Mouse (Mus musculus): ENCODE data around the gene Ddx31. TPM values are rescaled to one million over a fixed set of nuclear protein-coding genes. Genes with fewer than 3 reads are reported as not detected.

Ddx31 gene
- polyA plus RNA-seq, 1 experiment: 27.0 TPM

GRCm38 (mm10) chr2:28836181-28836940, 3.8 kb upstream of the Ddx31 start:
- Histone ChIP-seq H3K27me3 (ENCODE audit: control insufficient read depth, insufficient read depth, low read length, poor library complexity, severe bottlenecking) (no peaks in the 10 kb centered on the region), H3K4me3 (ENCODE audit: low read depth, low read length) (no peak overlapping the region), H3K9ac (ENCODE audit: low read depth, poor library complexity, severe bottlenecking) (no peak overlapping the region), H3K4me1 (ENCODE audit: control insufficient read depth, insufficient read depth, low read length) (no peaks in the 10 kb centered on the region), H3K36me3 (ENCODE audit: control insufficient read depth, insufficient read depth, low read length, poor library complexity, severe bottlenecking) (peaks cover 45% of the 10 kb centered on the region), H3K9me3 (replicated peaks; ENCODE audit: control insufficient read depth, insufficient read depth, low read length, poor library complexity, severe bottlenecking) (no peaks in the 10 kb centered on the region), H3K27ac (ENCODE audit: insufficient read depth, low read length) (no peak overlapping the region)
- TF ChIP-seq POLR2A (IDR thresholded peaks at IDR 0.05; ENCODE audit: insufficient read depth, low read length) (no peak), CTCF (IDR thresholded peaks at IDR 0.05; ENCODE audit: low read depth, low read length) (no peak)

DNA sequence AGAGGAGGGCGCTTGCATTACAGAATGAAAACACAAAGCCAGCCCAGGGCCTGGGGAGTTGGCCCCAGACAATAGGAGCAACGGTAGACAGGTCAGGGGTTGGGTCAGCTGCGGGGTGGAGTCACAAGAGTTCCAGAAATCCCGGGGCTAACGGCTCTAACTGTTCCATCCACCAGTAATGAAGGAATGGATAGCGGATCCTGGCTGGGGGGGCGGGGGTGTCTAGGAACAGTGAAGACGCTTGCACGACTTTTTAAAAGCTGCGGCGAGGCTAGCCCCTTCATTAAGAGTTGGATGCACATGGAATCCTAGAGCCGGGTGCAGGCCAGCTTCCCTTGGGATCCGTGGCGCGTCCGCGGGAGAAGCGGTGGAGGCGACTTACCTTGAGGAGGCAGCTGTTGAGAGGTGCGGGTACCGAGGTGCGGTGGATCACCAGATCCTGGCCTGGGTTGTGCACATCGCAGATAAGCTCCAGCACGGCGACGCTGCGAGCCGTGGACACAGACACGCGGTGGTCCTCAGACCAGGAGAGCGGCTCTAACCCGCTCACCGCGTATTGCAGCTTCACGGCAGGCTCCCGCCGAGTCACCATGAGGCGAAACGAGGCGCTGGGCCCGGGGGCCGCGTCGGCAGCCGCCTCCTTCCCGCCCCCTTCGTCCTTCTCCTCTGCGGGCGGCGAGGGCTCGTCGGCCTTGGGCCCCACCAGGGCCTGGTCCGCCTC, 545 bp upstream of the Ddx31 start:
- H3K4me3 ChIP-seq (ENCODE audit: low read depth, low read length): peak overlapping the region; percentile 84
- no peaks in the 10 kb centered on the region for H3K27me3 ChIP-seq (ENCODE audit: control insufficient read depth, insufficient read depth, low read length, poor library complexity, severe bottlenecking)
- H3K4me1 ChIP-seq (ENCODE audit: control insufficient read depth, insufficient read depth, low read length): no peaks in the 10 kb centered on the region
- H3K9ac ChIP-seq (ENCODE audit: low read depth, poor library complexity, severe bottlenecking): peak overlapping the region; percentile 79
- peak overlapping the region; percentile 73 for H3K27ac ChIP-seq (ENCODE audit: insufficient read depth, low read length)
- no peaks in the 10 kb centered on the region for H3K9me3 ChIP-seq (replicated peaks; ENCODE audit: control insufficient read depth, insufficient read depth, low read length, poor library complexity, severe bottlenecking)
- peaks cover 20% of the 10 kb centered on the region for H3K36me3 ChIP-seq (ENCODE audit: control insufficient read depth, insufficient read depth, low read length, poor library complexity, severe bottlenecking)
- no peak for TF ChIP-seq POLR2A (IDR thresholded peaks at IDR 0.05; ENCODE audit: insufficient read depth, low read length)
- TF ChIP-seq CTCF (IDR thresholded peaks at IDR 0.05; ENCODE audit: low read depth, low read length): no peak
- peak; percentile 80; the same call in 1 of the 2 replicates for TF ChIP-seq EP300 (IDR thresholded peaks at IDR 0.05; ENCODE audit: insufficient read depth, low read depth, low read length)

GRCm38 (mm10) chr2:28842042-28842441, 1.8 kb downstream of the Ddx31 start:
- H3K9me3 ChIP-seq (replicated peaks; ENCODE audit: control insufficient read depth, insufficient read depth, low read length, poor library complexity, severe bottlenecking): no peaks in the 10 kb centered on the region
- no peak overlapping the region for H3K27ac ChIP-seq (ENCODE audit: insufficient read depth, low read length)
- H3K9ac ChIP-seq (ENCODE audit: low read depth, poor library complexity, severe bottlenecking): no peak overlapping the region
- H3K4me3 ChIP-seq (ENCODE audit: low read depth, low read length): no peak overlapping the region
- H3K36me3 ChIP-seq (ENCODE audit: control insufficient read depth, insufficient read depth, low read length, poor library complexity, severe bottlenecking): peaks cover 19% of the 10 kb centered on the region
- no peaks in the 10 kb centered on the region for H3K4me1 ChIP-seq (ENCODE audit: control insufficient read depth, insufficient read depth, low read length)
- no peaks in the 10 kb centered on the region for H3K27me3 ChIP-seq (ENCODE audit: control insufficient read depth, insufficient read depth, low read length, poor library complexity, severe bottlenecking)
- TF ChIP-seq CTCF (IDR thresholded peaks at IDR 0.05; ENCODE audit: low read depth, low read length) (no peak), POLR2A (IDR thresholded peaks at IDR 0.05; ENCODE audit: insufficient read depth, low read length) (no peak), EP300 (IDR thresholded peaks at IDR 0.05; ENCODE audit: insufficient read depth, low read depth, low read length) (no peak)

GRCm38 (mm10) chr2:28848879-28849278, 8.7 kb downstream of the Ddx31 start:
- Histone ChIP-seq H3K36me3 (ENCODE audit: control insufficient read depth, insufficient read depth, low read length, poor library complexity, severe bottlenecking) (peaks cover 47% of the 10 kb centered on the region), H3K4me3 (ENCODE audit: low read depth, low read length) (no peak overlapping the region), H3K4me1 (ENCODE audit: control insufficient read depth, insufficient read depth, low read length) (no peaks in the 10 kb centered on the region), H3K27ac (ENCODE audit: insufficient read depth, low read length) (no peak overlapping the region), H3K9me3 (replicated peaks; ENCODE audit: control insufficient read depth, insufficient read depth, low read length, poor library complexity, severe bottlenecking) (no peaks in the 10 kb centered on the region), H3K27me3 (ENCODE audit: control insufficient read depth, insufficient read depth, low read length, poor library complexity, severe bottlenecking) (no peaks in the 10 kb centered on the region), H3K9ac (ENCODE audit: low read depth, poor library complexity, severe bottlenecking) (no peak overlapping the region)
- TF ChIP-seq EP300 (IDR thresholded peaks at IDR 0.05; ENCODE audit: insufficient read depth, low read depth, low read length): no peak
- no peak for TF ChIP-seq POLR2A (IDR thresholded peaks at IDR 0.05; ENCODE audit: insufficient read depth, low read length)
- TF ChIP-seq CTCF (IDR thresholded peaks at IDR 0.05; ENCODE audit: low read depth, low read length): no peak

DNA sequence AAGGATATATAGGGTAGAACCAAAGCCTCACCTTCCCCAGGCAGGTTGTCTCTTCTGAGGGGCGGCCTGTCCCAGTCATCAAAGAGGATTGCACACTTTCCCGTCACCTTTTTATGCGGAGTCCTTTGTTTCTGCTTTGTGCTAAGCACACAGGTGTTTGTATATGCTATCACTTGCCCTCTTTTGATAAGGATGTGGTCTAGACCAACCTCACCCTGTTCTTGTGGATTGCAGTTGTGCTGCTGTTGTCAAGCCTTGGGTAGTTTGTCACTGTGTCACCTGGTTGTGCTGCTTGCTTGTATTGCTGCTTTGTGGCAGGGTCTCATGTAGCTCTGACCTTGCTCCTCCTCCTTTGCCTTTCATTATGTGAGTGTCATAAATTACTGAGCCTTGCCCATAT, 12.4 kb downstream of the Ddx31 start:
- Histone ChIP-seq H3K36me3 (ENCODE audit: control insufficient read depth, insufficient read depth, low read length, poor library complexity, severe bottlenecking) (peaks cover 42% of the 10 kb centered on the region), H3K9ac (ENCODE audit: low read depth, poor library complexity, severe bottlenecking) (no peak overlapping the region), H3K4me3 (ENCODE audit: low read depth, low read length) (no peak overlapping the region), H3K27ac (ENCODE audit: insufficient read depth, low read length) (no peak overlapping the region), H3K4me1 (ENCODE audit: control insufficient read depth, insufficient read depth, low read length) (no peaks in the 10 kb centered on the region), H3K27me3 (ENCODE audit: control insufficient read depth, insufficient read depth, low read length, poor library complexity, severe bottlenecking) (no peaks in the 10 kb centered on the region), H3K9me3 (replicated peaks; ENCODE audit: control insufficient read depth, insufficient read depth, low read length, poor library complexity, severe bottlenecking) (no peaks in the 10 kb centered on the region)
- TF ChIP-seq POLR2A (IDR thresholded peaks at IDR 0.05; ENCODE audit: insufficient read depth, low read length) (no peak), EP300 (IDR thresholded peaks at IDR 0.05; ENCODE audit: insufficient read depth, low read depth, low read length) (no peak), CTCF (IDR thresholded peaks at IDR 0.05; ENCODE audit: low read depth, low read length) (no peak)

DNA sequence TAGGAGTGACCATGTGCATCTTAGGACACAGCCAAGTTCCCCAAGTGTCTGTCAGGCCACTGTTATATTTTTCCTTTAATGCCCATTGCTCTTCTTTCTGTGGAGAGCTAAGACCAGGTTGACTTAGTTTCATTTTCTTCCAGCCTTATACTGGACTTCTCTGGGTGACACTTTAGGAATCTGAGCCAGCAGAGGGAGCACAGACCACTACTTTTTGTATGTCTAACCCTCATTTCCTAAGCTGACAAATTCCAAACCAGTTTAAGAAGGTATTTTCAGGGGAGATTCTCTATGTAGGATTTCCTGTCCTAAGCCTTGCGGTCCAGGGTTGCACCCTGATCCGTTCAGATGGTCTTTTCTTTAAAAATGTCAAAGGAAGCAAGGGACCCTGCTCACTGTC, 15.6 kb downstream of the Ddx31 start:
- TF ChIP-seq CTCF (IDR thresholded peaks at IDR 0.05; ENCODE audit: low read depth, low read length) (no peak), POLR2A (IDR thresholded peaks at IDR 0.05; ENCODE audit: insufficient read depth, low read length) (no peak), EP300 (IDR thresholded peaks at IDR 0.05; ENCODE audit: insufficient read depth, low read depth, low read length) (no peak)
- Histone ChIP-seq H3K9ac (ENCODE audit: low read depth, poor library complexity, severe bottlenecking) (no peak overlapping the region), H3K27me3 (ENCODE audit: control insufficient read depth, insufficient read depth, low read length, poor library complexity, severe bottlenecking) (no peaks in the 10 kb centered on the region), H3K36me3 (ENCODE audit: control insufficient read depth, insufficient read depth, low read length, poor library complexity, severe bottlenecking) (peaks cover 39% of the 10 kb centered on the region), H3K4me3 (ENCODE audit: low read depth, low read length) (no peak overlapping the region), H3K4me1 (ENCODE audit: control insufficient read depth, insufficient read depth, low read length) (no peaks in the 10 kb centered on the region), H3K9me3 (replicated peaks; ENCODE audit: control insufficient read depth, insufficient read depth, low read length, poor library complexity, severe bottlenecking) (no peaks in the 10 kb centered on the region), H3K27ac (ENCODE audit: insufficient read depth, low read length) (no peak overlapping the region)

Measured in ES-Bruce4 (cell line).